Mouse (Mus musculus) midbrain, postnatal 0 days (tissue): ENCODE data around the gene Rps3. TPM values are rescaled to one million over a fixed set of nuclear protein-coding genes. Genes with fewer than 3 reads are reported as not detected.

Experiments
- ATAC-seq: fragments of 200-750 bp; cut with Nextera tagmentation; 2 replicates; pipeline ENCODE4 v1.8.0; 2017; ENCODE audit warnings: moderate number of reproducible peaks, mild to moderate bottlenecking, moderate TSS enrichment, moderate library complexity; ENCODE audit not compliant: low FRiP score
- DNase-seq: peaks from one replicate; pipeline ENCODE4 v3.0.0-alpha.2; 2015; ENCODE audit warnings: low spot score
- H3K27ac ChIP-seq: fragments of 300-500 bp; sonication (generic); 2 replicates; pipeline ENCODE4 v1.5.1; 2014; ENCODE audit warnings: low read depth, mild to moderate bottlenecking, low read length, mixed read lengths
- H3K27me3 ChIP-seq: fragments of 300-500 bp; sonication (generic); 2 replicates; pipeline ENCODE4 v1.6.1; 2014; ENCODE audit warnings: low read length, control low read depth, mixed read lengths; ENCODE audit not compliant: insufficient read depth
- H3K36me3 ChIP-seq: fragments of 300-500 bp; sonication (generic); 2 replicates; pipeline ENCODE4 v1.6.1; 2014; ENCODE audit warnings: low read length, control low read depth, mixed read lengths; ENCODE audit not compliant: insufficient read depth
- H3K4me1 ChIP-seq: fragments of 300-500 bp; sonication (generic); 2 replicates; pipeline ENCODE4 v1.6.1; 2014; ENCODE audit warnings: mild to moderate bottlenecking, control low read depth, antibody characterized with exemption, low read length, mixed read lengths; ENCODE audit not compliant: insufficient read depth
- H3K4me2 ChIP-seq: fragments of 300-500 bp; sonication (generic); 2 replicates; pipeline ENCODE4 v1.6.1; 2014; ENCODE audit warnings: low read depth, mild to moderate bottlenecking, low read length, mixed read lengths; ENCODE audit not compliant: poor library complexity, severe bottlenecking
- H3K4me3 ChIP-seq: fragments of 300-500 bp; sonication (generic); 2 replicates; pipeline ENCODE4 v1.5.1; 2014; ENCODE audit warnings: low read depth, mild to moderate bottlenecking, low read length, moderate library complexity
- H3K9ac ChIP-seq: fragments of 300-500 bp; sonication (generic); replicated peaks from 2 replicates; pipeline ENCODE4 v1.6.1; 2014; ENCODE audit warnings: mild to moderate bottlenecking, low read length, moderate library complexity, mixed read lengths; ENCODE audit not compliant: poor library complexity, severe bottlenecking
- H3K9me3 ChIP-seq: fragments of 300-500 bp; sonication (generic); 2 replicates; pipeline ENCODE4 v1.6.1; 2016; ENCODE audit warnings: low read length, control low read depth
- CTCF ChIP-seq: IDR thresholded peaks from 2 replicates; pipeline ENCODE4 v1.5.1; 2016; ENCODE audit warnings: antibody characterized with exemption, mild to moderate bottlenecking
- WGBS: fragments of 180-500 bp; shearing (Covaris S2); extraction: QIAGEN DNeasy Blood & Tissue Kit; methylation state at CpG from one replicate; pipeline ENCODE4 v1.1.7; 2014; 5-methylcytosine and 5-hydroxymethylcytosine counted together
- polyA plus RNA-seq: library from polyadenylated mRNA; unstranded; fragments of >200 nt; fragmentation: Nextera tagmentation; extraction: Ambion mirVana; gene quantifications from 2 replicates; pipeline ENCODE4 v1.2.1, GENCODE M21; 2015
- total RNA-seq: library from RNA; depleted of rRNA; stranded (reverse); fragments of >200 nt; gene quantifications from 2 replicates; pipeline ENCODE4 v1.2.3, GENCODE M21; 2014

The Rps3 gene
- total and polyA plus RNA-seq, 2 experiments from 2014 or later: 440 to 453 TPM

DNA sequence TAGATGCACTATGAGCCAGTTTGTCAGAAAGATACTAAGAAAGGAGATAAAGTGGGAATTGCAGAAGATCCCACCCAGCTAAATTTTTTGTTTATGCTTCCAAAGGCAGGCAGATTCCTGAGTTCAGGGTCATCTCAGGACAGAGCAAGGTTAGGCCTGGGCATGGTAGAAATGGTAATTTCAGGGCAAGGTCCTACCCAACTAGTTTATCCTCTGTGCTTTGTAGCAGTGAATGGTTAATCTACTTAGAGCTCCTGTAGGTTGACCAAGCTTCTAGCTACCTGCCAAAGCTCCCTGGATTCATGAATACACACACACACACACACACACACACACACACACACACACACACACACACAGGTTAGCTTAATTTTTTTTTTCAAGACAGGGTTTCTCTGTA is 21.0 kb upstream of the Rps3 start:
- Histone ChIP-seq H3K9ac (no peak overlapping the region), H3K4me2 (no peak overlapping the region), H3K4me1 (no peaks in the 10 kb centered on the region), H3K9me3 (no peaks in the 10 kb centered on the region), H3K4me3 (no peak overlapping the region), H3K27ac (no peak overlapping the region), H3K36me3 (no peaks in the 10 kb centered on the region), H3K27me3 (no peaks in the 10 kb centered on the region)
- no peak for TF ChIP-seq CTCF
- no peak for ATAC-seq
- no peak for DNase-seq

DNA sequence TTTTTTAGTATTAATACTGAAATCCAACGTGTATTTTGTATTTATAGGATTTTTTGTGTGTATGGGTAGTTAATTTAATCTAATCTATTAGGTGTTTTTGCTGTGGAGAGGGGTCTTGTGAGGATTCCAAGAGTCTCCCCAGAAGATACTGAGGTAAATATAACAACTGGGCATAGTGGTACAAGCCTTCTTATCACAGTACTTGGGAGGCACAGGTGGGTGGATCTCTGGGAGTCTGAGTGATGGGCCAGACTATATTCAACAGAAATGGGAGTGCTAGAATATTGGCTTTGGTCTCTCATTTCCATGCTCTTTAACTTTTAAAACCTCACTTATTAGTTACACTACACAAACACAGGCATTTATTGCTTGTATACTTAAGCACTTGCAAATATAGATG is 17.6 kb upstream of the Rps3 start:
- Histone ChIP-seq H3K4me3 (no peak overlapping the region), H3K36me3 (no peaks in the 10 kb centered on the region), H3K9me3 (no peaks in the 10 kb centered on the region), H3K4me1 (no peaks in the 10 kb centered on the region), H3K9ac (no peak overlapping the region), H3K4me2 (no peak overlapping the region), H3K27ac (no peak overlapping the region), H3K27me3 (no peaks in the 10 kb centered on the region)
- TF ChIP-seq CTCF: no peak
- 50% methylated on average over 1 of the region's 1 CpGs for WGBS
- no peak for DNase-seq
- ATAC-seq: no peak

DNA sequence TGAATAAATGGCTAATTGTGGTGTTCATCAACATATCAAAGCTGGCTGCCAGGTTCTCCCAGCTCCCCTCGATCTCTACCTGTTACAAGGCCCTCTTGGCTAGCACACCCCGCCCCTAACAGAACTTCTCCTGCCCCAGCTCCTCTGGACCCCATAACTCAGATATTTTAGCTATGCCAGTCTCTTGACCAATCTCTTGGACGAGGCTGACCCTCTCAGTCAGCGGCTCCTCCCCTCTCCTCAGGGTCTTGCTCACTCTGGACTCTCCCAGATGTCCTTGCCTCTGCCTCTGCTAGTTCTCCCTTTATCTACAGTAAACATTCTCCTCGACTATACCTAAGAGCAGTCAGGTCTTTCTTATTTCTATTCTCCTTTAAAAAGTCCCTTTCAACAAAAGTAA is 17.1 kb upstream of the Rps3 start:
- 38% methylated on average over 5 of the region's 5 CpGs for WGBS
- Histone ChIP-seq H3K27ac (no peak overlapping the region), H3K36me3 (no peaks in the 10 kb centered on the region), H3K4me2 (no peak overlapping the region), H3K27me3 (no peaks in the 10 kb centered on the region), H3K9ac (no peak overlapping the region), H3K4me1 (no peaks in the 10 kb centered on the region), H3K4me3 (no peak overlapping the region), H3K9me3 (no peaks in the 10 kb centered on the region)
- DNase-seq: no peak
- no peak for ATAC-seq
- TF ChIP-seq CTCF: no peak

DNA sequence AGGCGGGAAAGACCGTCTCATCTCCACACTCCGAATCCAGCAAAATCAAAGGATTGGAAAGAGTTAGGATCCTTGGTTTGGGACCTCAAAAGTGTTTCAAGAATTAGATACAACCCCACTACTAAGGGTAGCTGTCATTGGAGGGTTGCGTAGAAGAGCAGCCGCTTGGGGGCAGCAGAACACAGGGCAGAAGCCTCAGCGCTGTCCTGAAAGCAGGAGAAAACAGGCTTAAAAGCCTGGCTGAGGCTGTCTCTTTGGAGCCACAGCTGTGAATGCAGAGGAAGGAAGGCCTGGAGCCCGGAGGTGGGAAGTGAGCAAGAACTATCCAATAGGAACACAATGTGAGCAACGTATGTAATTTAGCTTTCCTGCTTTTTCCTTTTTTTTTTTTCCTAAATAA is 16.7 kb upstream of the Rps3 start:
- peak; percentile 70 for ATAC-seq
- H3K4me1 ChIP-seq: no peaks in the 10 kb centered on the region
- 5% methylated on average over 8 of the region's 8 CpGs for WGBS
- no peaks in the 10 kb centered on the region for H3K9me3 ChIP-seq
- no peaks in the 10 kb centered on the region for H3K36me3 ChIP-seq
- H3K4me2 ChIP-seq: no peak overlapping the region
- no peak overlapping the region for H3K27ac ChIP-seq
- peak; percentile 96 for TF ChIP-seq CTCF
- H3K9ac ChIP-seq: no peak overlapping the region
- H3K27me3 ChIP-seq: no peaks in the 10 kb centered on the region
- DNase-seq: peak; percentile 91
- no peak overlapping the region for H3K4me3 ChIP-seq

DNA sequence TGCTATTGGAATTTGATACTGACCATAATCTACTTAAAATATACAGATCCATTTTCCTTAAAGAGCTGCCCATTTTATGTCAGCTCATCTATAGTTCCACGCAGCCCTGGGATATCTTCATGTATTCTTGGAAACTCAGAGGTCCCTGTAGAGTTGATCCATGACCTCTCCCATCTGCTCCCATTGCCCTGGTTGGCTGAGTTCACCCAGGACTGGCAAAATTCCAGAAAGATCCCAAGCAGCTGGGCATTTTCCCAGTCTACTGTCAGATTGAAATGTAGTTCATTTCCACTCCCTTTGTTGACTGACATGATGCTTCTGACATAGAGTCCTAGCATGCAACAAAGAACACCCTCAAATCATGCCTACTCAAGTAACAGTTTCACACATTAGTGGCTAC is 15.6 kb upstream of the Rps3 start:
- Histone ChIP-seq H3K9me3 (no peaks in the 10 kb centered on the region), H3K4me1 (no peaks in the 10 kb centered on the region), H3K27ac (no peak overlapping the region), H3K4me3 (no peak overlapping the region), H3K9ac (no peak overlapping the region), H3K4me2 (no peak overlapping the region), H3K36me3 (no peaks in the 10 kb centered on the region), H3K27me3 (no peaks in the 10 kb centered on the region)
- DNase-seq (peak; percentile 57), ATAC-seq (no peak)
- TF ChIP-seq CTCF: no peak
- WGBS: 48% methylated on average over 1 of the region's 1 CpGs

DNA sequence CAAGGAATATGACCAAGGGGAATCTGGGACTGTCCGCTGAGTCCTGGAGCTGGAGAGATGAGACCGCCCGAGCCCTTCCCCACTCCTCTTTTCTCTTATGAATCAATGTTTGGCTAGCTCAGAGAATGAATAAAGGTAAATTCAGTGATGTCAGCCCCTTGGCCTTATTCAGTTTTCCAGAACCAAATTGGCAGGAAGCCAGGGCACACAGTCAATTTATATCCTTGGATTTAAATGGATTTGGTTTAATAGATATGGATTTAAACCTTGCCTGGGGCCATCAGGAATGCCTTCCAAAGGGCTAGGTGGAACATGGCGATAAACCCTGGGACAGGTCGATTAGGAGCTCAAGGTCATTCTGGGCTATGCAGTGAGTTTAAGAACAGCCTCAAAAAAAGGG is 6.2 kb upstream of the Rps3 start:
- no peak overlapping the region for H3K4me2 ChIP-seq
- no peak overlapping the region for H3K9ac ChIP-seq
- ATAC-seq (no peak), DNase-seq (no peak)
- 65% methylated on average over 5 of the region's 5 CpGs for WGBS
- H3K4me1 ChIP-seq: no peaks in the 10 kb centered on the region
- H3K9me3 ChIP-seq: no peaks in the 10 kb centered on the region
- H3K36me3 ChIP-seq: no peaks in the 10 kb centered on the region
- no peaks in the 10 kb centered on the region; the same call in 1 of the 2 replicates for H3K27me3 ChIP-seq
- H3K27ac ChIP-seq: no peak overlapping the region
- TF ChIP-seq CTCF: no peak
- no peak overlapping the region for H3K4me3 ChIP-seq
